Mouse (Mus musculus) MEL (cell line): ENCODE results near the gene Igsf8. TPM values are rescaled to one million over a fixed set of nuclear protein-coding genes. Genes with fewer than 3 reads are reported as not detected.

ENCODE experiments used
- DNase-seq: peaks from one replicate; pipeline ENCODE4 v3.0.0; 2011; ENCODE audit warnings: low read depth, low spot score
- H3K27ac ChIP-seq: 2 replicates; pipeline ENCODE4 v1.5.1; 2012; ENCODE audit warnings: low read depth, mild to moderate bottlenecking, control low read depth, low read length, moderate library complexity; ENCODE audit not compliant: control insufficient read depth
- H3K27me3 ChIP-seq, 2 experiments: fragments of 150-350 bp in 1 of 2; sonication (generic) in 1 of 2; 2 replicates each; pipeline ENCODE4 v1.6.1; 2012; ENCODE audit warnings: low read length in 2 of 2, mild to moderate bottlenecking in 2 of 2, improper control_type of control experiment in 1 of 2, moderate library complexity in 1 of 2; ENCODE audit not compliant: insufficient read depth in 2 of 2, control insufficient read depth in 1 of 2
- H3K36me3 ChIP-seq, 2 experiments: 2 replicates each; pipeline ENCODE4 v1.6.1; 2012 to 2014; ENCODE audit warnings: low read length in 2 of 2, improper control_type of control experiment in 1 of 2, inconsistent platforms in 1 of 2, mild to moderate bottlenecking in 1 of 2; ENCODE audit not compliant: insufficient read depth in 2 of 2, control insufficient read depth in 1 of 2
- H3K4me1 ChIP-seq, 2 experiments: fragments of 150-350 bp in 1 of 2; sonication (generic) in 1 of 2; 2 replicates each; pipeline ENCODE4 v1.6.1; 2012; ENCODE audit warnings: low read length in 2 of 2, improper control_type of control experiment in 1 of 2, mild to moderate bottlenecking in 1 of 2; ENCODE audit not compliant: insufficient read depth in 2 of 2, control insufficient read depth in 1 of 2
- H3K4me3 ChIP-seq, 2 experiments: fragments of 150-350 bp in 1 of 2; sonication (generic) in 1 of 2; 2 replicates each; pipeline ENCODE4 v1.5.1; 2012; ENCODE audit warnings: low read depth in 2 of 2, low read length in 2 of 2, mild to moderate bottlenecking in 2 of 2, moderate library complexity in 2 of 2, control low read depth in 1 of 2, improper control_type of control experiment in 1 of 2; ENCODE audit not compliant: control insufficient read depth in 1 of 2, insufficient read depth in 1 of 2
- H3K79me2 ChIP-seq: 2 replicates; pipeline ENCODE4 v1.6.1; 2012; ENCODE audit warnings: mild to moderate bottlenecking, low read length, moderate library complexity; ENCODE audit not compliant: control insufficient read depth, poor library complexity, insufficient read depth
- H3K9ac ChIP-seq: 2 replicates; pipeline ENCODE4 v1.6.1; 2012; ENCODE audit warnings: low read depth, mild to moderate bottlenecking, control low read depth, low read length, moderate library complexity; ENCODE audit not compliant: control insufficient read depth, poor library complexity, severe bottlenecking
- H3K9me3 ChIP-seq: fragments of 150-350 bp; sonication (generic); replicated peaks from 2 replicates; pipeline ENCODE4 v1.6.1; 2012; ENCODE audit warnings: mild to moderate bottlenecking, low read length, improper control_type of control experiment, moderate library complexity; ENCODE audit not compliant: insufficient read depth
- CHD1 ChIP-seq: IDR thresholded peaks from 2 replicates; pipeline ENCODE4 v1.6.1; 2012; ENCODE audit warnings: low read depth, mild to moderate bottlenecking, inconsistent platforms, low read length, improper control_type of control experiment
- CHD2 ChIP-seq: IDR thresholded peaks from 2 replicates; pipeline ENCODE4 v1.6.1; 2011; ENCODE audit warnings: low read length, improper control_type of control experiment
- E2F4 ChIP-seq: IDR thresholded peaks from 2 replicates; pipeline ENCODE4 v1.6.1; 2011; ENCODE audit warnings: low read depth, low read length, improper control_type of control experiment, borderline replicate concordance
- EP300 ChIP-seq, 2 experiments: IDR thresholded peaks; 2 replicates each; pipeline ENCODE4 v1.6.1; 2011; ENCODE audit warnings: improper control_type of control experiment in 2 of 2, low read length in 2 of 2, low read depth in 1 of 2, mild to moderate bottlenecking in 1 of 2
- ETS1 ChIP-seq: IDR thresholded peaks from 2 replicates; pipeline ENCODE4 v1.6.1; 2012; ENCODE audit warnings: low read depth, mild to moderate bottlenecking, inconsistent platforms, low read length, improper control_type of control experiment, moderate library complexity
- GABPA ChIP-seq: IDR thresholded peaks from 2 replicates; pipeline ENCODE4 v1.6.1; 2012; ENCODE audit warnings: low read depth, mild to moderate bottlenecking, inconsistent platforms, low read length, improper control_type of control experiment, moderate library complexity
- GATA1 ChIP-seq: IDR thresholded peaks from 2 replicates; pipeline ENCODE4 v1.6.1; 2011; ENCODE audit warnings: low read depth, low read length, improper control_type of control experiment
- MAFK ChIP-seq: IDR thresholded peaks from 2 replicates; pipeline ENCODE4 v1.6.1; 2011; ENCODE audit warnings: low read depth, mild to moderate bottlenecking, low read length, improper control_type of control experiment, borderline replicate concordance
- MAX ChIP-seq: IDR thresholded peaks from 2 replicates; pipeline ENCODE4 v1.6.1; 2011; ENCODE audit warnings: low read length, improper control_type of control experiment
- MEF2A ChIP-seq: IDR thresholded peaks from 2 replicates; pipeline ENCODE4 v1.6.1; 2014; ENCODE audit warnings: low read depth, mild to moderate bottlenecking, inconsistent platforms, low read length, improper control_type of control experiment; ENCODE audit not compliant: poor library complexity, insufficient replicate concordance, severe bottlenecking; ENCODE audit errors: extremely low read depth
- MYC ChIP-seq: IDR thresholded peaks from 2 replicates; pipeline ENCODE4 v1.6.1; 2011; ENCODE audit warnings: low read depth, mild to moderate bottlenecking, low read length, improper control_type of control experiment, moderate library complexity
- NELFE ChIP-seq: IDR thresholded peaks from 2 replicates; pipeline ENCODE4 v1.6.1; 2011; ENCODE audit warnings: low read depth, low read length, improper control_type of control experiment
- POLR2AphosphoS2 ChIP-seq: IDR thresholded peaks from 2 replicates; pipeline ENCODE4 v1.6.1; 2011; ENCODE audit warnings: low read length, improper control_type of control experiment
- RCOR1 ChIP-seq: IDR thresholded peaks from 2 replicates; pipeline ENCODE4 v1.6.1; 2012; ENCODE audit warnings: low read depth, mild to moderate bottlenecking, inconsistent platforms, low read length, improper control_type of control experiment
- TAL1 ChIP-seq: IDR thresholded peaks from 2 replicates; pipeline ENCODE4 v1.6.1; 2012; ENCODE audit warnings: mild to moderate bottlenecking, inconsistent platforms, low read length, moderate library complexity, mixed read lengths
- TCF12 ChIP-seq: IDR thresholded peaks from 2 replicates; pipeline ENCODE4 v1.6.1; 2014; ENCODE audit warnings: low read depth, mild to moderate bottlenecking, inconsistent platforms, low read length, improper control_type of control experiment, moderate library complexity
- ZC3H11A ChIP-seq: IDR thresholded peaks from 2 replicates; pipeline ENCODE4 v1.6.1; 2012; ENCODE audit warnings: low read depth, mild to moderate bottlenecking, inconsistent platforms, low read length, improper control_type of control experiment
- ZKSCAN1 ChIP-seq: IDR thresholded peaks from 2 replicates; pipeline ENCODE4 v1.6.1; 2012; ENCODE audit warnings: low read depth, mild to moderate bottlenecking, inconsistent platforms, low read length, improper control_type of control experiment, moderate library complexity
- ZNF384 ChIP-seq: IDR thresholded peaks from 2 replicates; pipeline ENCODE4 v1.6.1; 2012; ENCODE audit warnings: low read depth, mild to moderate bottlenecking, inconsistent platforms, low read length, improper control_type of control experiment
- polyA plus RNA-seq, 2 experiments: library from polyadenylated mRNA; stranded (reverse) in 1 of 2; unstranded in 1 of 2; fragments of >175 nt in 1 of 2; fragments of >200 nt in 1 of 2; gene quantifications; 2 replicates each; pipeline versions ENCODE4 v1.2.1 to v1.2.4; 2012; ENCODE audit warnings: low replicate concordance in 2 of 2, low read depth in 1 of 2; ENCODE audit not compliant: insufficient read length in 2 of 2, insufficient read depth in 1 of 2, missing spikeins in 1 of 2
- total RNA-seq: library from RNA; depleted of rRNA; stranded (reverse); fragments of 300-350 nt; gene quantifications from 2 replicates; pipeline ENCODE4 v1.2.3, GENCODE M21; 2012

Igsf8 gene
- total and polyA plus RNA-seq, 3 experiments = 88.0 to 97.2 TPM; not detected in 1

GRCm38 (mm10) chr1:172329616-172330015, 68.2 kb downstream of the Igsf8 start:
- Histone ChIP-seq H3K9me3 (no peaks in the 10 kb centered on the region), H3K36me3 (no peaks in the 10 kb centered on the region), H3K4me3 (no peak overlapping the region), H3K27me3 (peaks cover 0 to 12% of the 10 kb centered on the region in 2 experiments), H3K79me2 (no peaks in the 10 kb centered on the region), H3K9ac (no peak overlapping the region), H3K4me1 (no peaks in the 10 kb centered on the region), H3K27ac (no peak overlapping the region)
- no peak for TF ChIP-seq CHD1
- no peak for TF ChIP-seq ZKSCAN1
- TF ChIP-seq ZC3H11A = no peak
- no peak for TF ChIP-seq EP300 (IDR thresholded peaks at IDR 0.05; ENCODE audit: low read depth in 1 of 2, low read length in 2 of 2)
- no peak for TF ChIP-seq MEF2A
- TF ChIP-seq CHD2 = no peak
- no peak for TF ChIP-seq POLR2AphosphoS2
- no peak for TF ChIP-seq ETS1
- TF ChIP-seq E2F4 = no peak
- no peak for TF ChIP-seq MAX
- no peak for TF ChIP-seq TCF12
- TF ChIP-seq RCOR1 = no peak
- TF ChIP-seq NELFE = no peak
- no peak for TF ChIP-seq GABPA
- no peak for DNase-seq

- H3K27me3 ChIP-seq = peaks cover 2 to 12% of the 10 kb centered on the region in 2 experiments
These were observed 70.0 kb downstream of the Igsf8 start for GRCm38 (mm10) chr1:172331422-172331947.

More at GRCm38 (mm10) chr1:172331422-172331947, 70.0 kb downstream of the Igsf8 start:
- Histone ChIP-seq H3K27ac (no peak overlapping the region), H3K4me3 (no peak overlapping the region), H3K9me3 (no peaks in the 10 kb centered on the region), H3K79me2 (no peaks in the 10 kb centered on the region), H3K36me3 (no peaks in the 10 kb centered on the region), H3K9ac (no peak overlapping the region), H3K4me1 (peaks cover 0 to 3% of the 10 kb centered on the region in 2 experiments; a peak in 1 of 4 replicates)
- no peak for TF ChIP-seq TAL1
- no peak for TF ChIP-seq MAFK
- no peak for TF ChIP-seq MYC
- no peak for TF ChIP-seq ZNF384
- TF ChIP-seq GATA1 = no peak
- no peak for TF ChIP-seq ETS1
- DNase-seq = peak; percentile 38
